Comparison of ENCODE assay signal across 28 mouse cellular contexts in the genomic region with DNA sequence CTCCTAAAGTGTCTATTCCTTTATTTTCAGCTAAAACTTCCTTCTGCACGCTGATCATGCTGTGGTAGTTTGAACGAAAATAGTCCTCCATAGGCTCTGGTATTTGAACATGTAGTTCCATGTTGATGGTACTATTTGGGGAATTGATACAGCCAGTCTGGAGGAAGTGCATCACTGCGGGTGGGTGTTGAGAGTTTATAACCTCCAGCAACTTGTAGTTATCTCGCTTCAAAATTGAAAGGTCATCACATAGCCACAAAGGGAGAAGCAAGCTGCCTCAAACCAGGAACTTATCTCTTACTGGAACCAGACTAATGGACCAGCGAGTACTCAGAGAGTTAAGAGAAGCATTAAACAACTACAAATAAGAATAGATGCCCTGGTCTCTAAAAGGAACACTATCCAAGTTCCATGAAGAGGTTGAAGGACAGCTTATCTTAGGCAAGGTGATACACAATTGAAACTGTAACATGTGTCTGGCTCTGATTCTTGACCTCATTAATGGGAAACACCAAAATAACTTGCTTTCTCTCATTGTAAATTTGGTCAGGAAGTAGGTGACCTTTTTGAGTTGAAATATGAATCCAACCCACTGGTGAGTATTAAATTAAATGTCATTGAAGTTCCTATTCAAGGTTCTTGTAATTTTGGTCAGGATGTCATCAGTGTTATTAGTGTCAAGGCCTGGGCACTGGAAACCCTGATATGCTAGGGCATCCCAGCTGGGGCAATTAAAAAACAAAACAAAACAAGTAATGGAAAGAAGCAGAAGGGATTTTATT. TPM values are rescaled to one million over a fixed set of nuclear protein-coding genes. Genes with fewer than 3 reads are reported as not detected.
DNase-seq lines count a peak whose midpoint lies in the region; TF ChIP-seq lines count a peak whose summit lies in the region.
"Had no signal": no experiment of that assay in that cellular context is flagged by ENCODE, and none has a peak within 500 bp of the region (broad histone marks: within the 10 kb centered on the region; RNA-seq: fewer than 3 reads in every experiment).

No protein-coding gene starts in this region.

- H3K27me3 ChIP-seq in heart, adult 2 months (ENCODE audit: control insufficient read depth, insufficient read depth, low read length) = no peaks in the 10 kb centered on the region
- no peaks in the 10 kb centered on the region for H3K27me3 ChIP-seq in spleen, adult 2 months (ENCODE audit: control insufficient read depth, insufficient read depth, low read length)
- H3K27me3 ChIP-seq in limb, embryonic 10.5 days (ENCODE audit: low read depth, poor library complexity, severe bottlenecking) = no peaks in the 10 kb centered on the region
- H3K27me3 ChIP-seq: heart, embryonic 12.5 days had no signal

- H3K36me3 ChIP-seq in heart, adult 2 months (ENCODE audit: control insufficient read depth, insufficient read depth, low read length) = no peaks in the 10 kb centered on the region
- no peaks in the 10 kb centered on the region for H3K36me3 ChIP-seq in spleen, adult 2 months (ENCODE audit: control insufficient read depth, insufficient read depth, low read length)
- H3K36me3 ChIP-seq in limb, embryonic 10.5 days = no peaks in the 10 kb centered on the region
- H3K36me3 ChIP-seq: heart, embryonic 12.5 days; liver, embryonic 13.5 days had no signal

- H3K27ac ChIP-seq in heart, adult 2 months = peak overlapping the region; percentile 34
- H3K27ac ChIP-seq in spleen, adult 2 months (ENCODE audit: insufficient read depth, low read length) = peak overlapping the region; percentile 70; the same call in 1 of the 2 replicates
- H3K27ac ChIP-seq in limb, embryonic 10.5 days = no peak overlapping the region
- H3K27ac ChIP-seq: hindbrain, embryonic 14.5 days had no signal

- H3K4me3 ChIP-seq in heart, adult 2 months = no peak overlapping the region
- H3K4me3 ChIP-seq in spleen, adult 2 months (ENCODE audit: extremely low read depth, insufficient read depth, insufficient read length) = no peak overlapping the region
- H3K4me3 ChIP-seq in limb, embryonic 10.5 days = no peak overlapping the region
- H3K4me3 ChIP-seq: heart, embryonic 12.5 days; liver, embryonic 13.5 days had no signal

- TF ChIP-seq EP300 in heart, adult 2 months (IDR thresholded peaks at IDR 0.05; ENCODE audit: insufficient read depth, low read depth, low read length) = no peak

- TF ChIP-seq CTCF in heart, adult 2 months (IDR thresholded peaks at IDR 0.05) = no peak
- no peak for TF ChIP-seq CTCF in spleen, adult 2 months (IDR thresholded peaks at IDR 0.05; ENCODE audit: extremely low read depth, insufficient read depth, insufficient read length, insufficient replicate concordance)

- TF ChIP-seq POLR2A in heart, adult 2 months (IDR thresholded peaks at IDR 0.05; ENCODE audit: insufficient read depth, low read depth, low read length) = no peak
- TF ChIP-seq POLR2A in spleen, adult 2 months (IDR thresholded peaks at IDR 0.05; ENCODE audit: low read depth, low read length) = no peak

- DNase-seq in heart, adult 2 months = no peak
- no peak for DNase-seq in heart, postnatal 36 days
- no peak for DNase-seq in spleen, adult 2 months (ENCODE audit: low read depth in 1 of 2, low spot score in 2 of 2)
- no peak for DNase-seq in spleen, postnatal 10 days (ENCODE audit: low spot score in 2 of 2)
- DNase-seq in limb, embryonic 10.5 days (ENCODE audit: low spot score) = peak; percentile 13
- DNase-seq in lung, postnatal 36 days = no peak
- DNase-seq in right cerebral cortex, postnatal 14 days = no peak
- DNase-seq: adrenal gland, postnatal 10 days; cerebellum, adult 2 months; cerebellum, postnatal 36 days; gastrocnemius, postnatal 14 days; kidney, adult 2 months; kidney, postnatal 14 days; left cerebral cortex, postnatal 4 days; liver, embryonic 13.5 days; lung, embryonic 14.5 days; right cerebral cortex, postnatal 4 days had no signal

- no peaks in the 10 kb centered on the region for H3K9me3 ChIP-seq in limb, embryonic 10.5 days (replicated peaks)
- H3K9me3 ChIP-seq: heart, embryonic 12.5 days; liver, embryonic 13.5 days had no signal

- intact Hi-C loops in heart, adult 2 months (cut with DNase I) = no loop called here
- intact Hi-C loops in heart, postnatal 36 days (cut with DNase I) = no loop called here

- 35% methylated on average over 5 of the region's 5 CpGs for WGBS in heart, adult 2 months
- WGBS in spleen, adult 2 months = 58% methylated on average over 5 of the region's 5 CpGs
- WGBS in limb, embryonic 10.5 days = 83% methylated on average over 5 of the region's 5 CpGs

- H3K9ac ChIP-seq in heart, adult 2 months (ENCODE audit: low read depth, low read length) = no peak overlapping the region
- H3K9ac ChIP-seq: heart, embryonic 12.5 days; hindbrain, embryonic 14.5 days; liver, embryonic 13.5 days; lung, embryonic 14.5 days had no signal

- no peaks in the 10 kb centered on the region for H3K79me2 ChIP-seq in heart, adult 2 months (replicated peaks; ENCODE audit: control insufficient read depth, insufficient read depth, low read length)

- no peaks in the 10 kb centered on the region; the same call in 1 of the 2 replicates for H3K4me1 ChIP-seq in heart, adult 2 months (ENCODE audit: control insufficient read depth, insufficient read depth, low read length)
- peaks cover 4% of the 10 kb centered on the region; the same call in 1 of the 2 replicates for H3K4me1 ChIP-seq in spleen, adult 2 months (ENCODE audit: control insufficient read depth, insufficient read depth, insufficient read length)
- peaks cover 7% of the 10 kb centered on the region; the same call in 1 of the 2 replicates for H3K4me1 ChIP-seq in limb, embryonic 10.5 days

RNA-seq across cellular contexts. Expression of a gene that starts 5.8 kb away (rescaled TPM):
- total RNA-seq in heart, adult 2 months (2021) = 10 to 100 TPM; 58.9 to 62.8 TPM
- polyA plus RNA-seq in heart, adult 2 months (2012; rRNA removed) = 16.8 and 21.1 TPM in 2 replicates
- total RNA-seq in heart, postnatal 36 days (2021) = 10 to 100 TPM; 48.4 to 66.6 TPM
- polyA plus RNA-seq in spleen, adult 2 months (2012; rRNA removed) = 20.7 and 26.1 TPM in 2 replicates
- 1.6 and 2.0 TPM in 2 replicates for polyA plus RNA-seq in limb, embryonic 10.5 days (2016; fragmentation: Nextera tagmentation; extraction: Ambion mirVana)

RNA-seq across cellular contexts. Expression of a gene that starts 18.2 kb away (rescaled TPM):
- 10 to 100 TPM; 42.3 to 45.8 TPM for total RNA-seq in heart, adult 2 months (2021)
- 1.5 and 3.2 TPM in 2 replicates for polyA plus RNA-seq in heart, adult 2 months (2012; rRNA removed)
- 10 to 100 TPM; 51.7 to 59.6 TPM for total RNA-seq in heart, postnatal 36 days (2021)
- 20.0 and 33.6 TPM in 2 replicates for polyA plus RNA-seq in spleen, adult 2 months (2012; rRNA removed)
- polyA plus RNA-seq in limb, embryonic 10.5 days (2016; fragmentation: Nextera tagmentation; extraction: Ambion mirVana) = 6.4 and 6.5 TPM in 2 replicates

RNA-seq across cellular contexts. Expression of a gene that starts 20.8 kb away (rescaled TPM):
- total RNA-seq in heart, adult 2 months (2021) = not detected
- not detected in 2 replicates for polyA plus RNA-seq in heart, adult 2 months (2012; rRNA removed)
- total RNA-seq in heart, postnatal 36 days (2021) = not detected
- not detected in 2 replicates for polyA plus RNA-seq in spleen, adult 2 months (2012; rRNA removed)
- polyA plus RNA-seq in limb, embryonic 10.5 days (2016; fragmentation: Nextera tagmentation; extraction: Ambion mirVana) = 0.26 TPM in 1 of 2 replicates, not detected in the other
- total RNA-seq: gastrocnemius, postnatal 14 days; heart, postnatal 25 days; layer of hippocampus, adult 18-20 months; layer of hippocampus, postnatal 14 days; left cerebral cortex, postnatal 4 days had no signal
- polyA plus RNA-seq: activated CD4-positive, CD25-positive, alpha-beta regulatory T cell, adult 4 months; cerebellum, adult 2 months; forebrain, embryonic 14.5 days; heart, embryonic 12.5 days; hindbrain, embryonic 14.5 days; intestine, embryonic 14.5 days; kidney, adult 2 months; liver, embryonic 13.5 days; lung, embryonic 14.5 days; midbrain, embryonic 16.5 days; neural tube, embryonic 14.5 days; thymus, postnatal 0 days had no signal

RNA-seq across cellular contexts. Expression of a gene that starts 22.2 kb away (rescaled TPM):
- total RNA-seq in heart, adult 2 months (2021) = 100 to 1,000 TPM; 147 to 185 TPM
- polyA plus RNA-seq in heart, adult 2 months (2012; rRNA removed) = 55.5 and 80.0 TPM in 2 replicates
- 100 to 1,000 TPM; 186 to 225 TPM for total RNA-seq in heart, postnatal 36 days (2021)
- polyA plus RNA-seq in spleen, adult 2 months (2012; rRNA removed) = 20.9 and 25.5 TPM in 2 replicates
- polyA plus RNA-seq in limb, embryonic 10.5 days (2016; fragmentation: Nextera tagmentation; extraction: Ambion mirVana) = 8.6 and 11.8 TPM in 2 replicates

RNA-seq across cellular contexts. Expression of a gene that starts 28.9 kb away (rescaled TPM):
- total RNA-seq in heart, adult 2 months (2021) = 1 to 10 TPM in 1 of 2 experiments, not detected in 1; 2.5 TPM
- 0.64 TPM in 1 of 2 replicates, not detected in the other for polyA plus RNA-seq in heart, adult 2 months (2012; rRNA removed)
- 1 to 10 TPM; 6.5 to 9.3 TPM for total RNA-seq in heart, postnatal 36 days (2021)
- polyA plus RNA-seq in spleen, adult 2 months (2012; rRNA removed) = 35.9 and 50.3 TPM in 2 replicates
- polyA plus RNA-seq in limb, embryonic 10.5 days (2016; fragmentation: Nextera tagmentation; extraction: Ambion mirVana) = 9.6 TPM in 2 replicates
- polyA plus RNA-seq: midbrain, embryonic 16.5 days; neural tube, embryonic 14.5 days had no signal
